Mouse (Mus musculus) 3T3-L1 (cell line): ENCODE measurements at regions not wholly inside any gene's neighbourhood (a gene's known extent, or its start where the extent isn't known, plus 50 kb on each side); places are given as distances from the start of the nearest gene placed in this dataset.
A peak's percentile ranks its signal among the peaks of the same experiment; 100 is the strongest.

Source experiments
- DNase-seq: peaks from one replicate; pipeline ENCODE4 v3.0.0-alpha.2; 2015; ENCODE audit warnings: low read depth, low spot score

GRCm38 (mm10) chr1:43247609-43248008, 50.8 kb upstream of the Fhl2 start:
- no peak for DNase-seq

GRCm38 (mm10) chr1:43250281-43250680, 53.5 kb upstream of the Fhl2 start:
- DNase-seq, result no peak

- DNase-seq, result no peak
Measured at GRCm38 (mm10) chr1:43251356-43251755, 54.6 kb upstream of the Fhl2 start.

- no peak for DNase-seq
Measured at GRCm38 (mm10) chr1:43254129-43254528, 57.3 kb upstream of the Fhl2 start.

- DNase-seq, result peak; percentile 91
Measured at GRCm38 (mm10) chr1:43256078-43256477, 59.3 kb upstream of the Fhl2 start.

- DNase-seq, result no peak
Measured at GRCm38 (mm10) chr1:43257909-43258308, 61.1 kb upstream of the Fhl2 start.

- DNase-seq, result peak; percentile 93
Measured at GRCm38 (mm10) chr1:43259841-43260240, 63.1 kb upstream of the Fhl2 start.

- peak; percentile 83 for DNase-seq
Measured at GRCm38 (mm10) chr1:43260491-43260890, 63.7 kb upstream of the Fhl2 start.

- peak; percentile 93 for DNase-seq
Measured at GRCm38 (mm10) chr1:43264407-43264889, 67.7 kb upstream of the Fhl2 start.

GRCm38 (mm10) chr1:43265699-43266455, 69.1 kb upstream of the Fhl2 start:
- peak; percentile 42 for DNase-seq

- DNase-seq, result peak; percentile 65
Measured at GRCm38 (mm10) chr1:43269685-43270084, 72.9 kb upstream of the Fhl2 start.

- no peak for DNase-seq
Measured at GRCm38 (mm10) chr1:43273236-43273868, 76.6 kb upstream of the Fhl2 start.

- no peak for DNase-seq
Measured at GRCm38 (mm10) chr1:43291736-43292135, 95.0 kb upstream of the Fhl2 start.

- no peak for DNase-seq
Measured at GRCm38 (mm10) chr1:43292561-43292960, 95.8 kb upstream of the Fhl2 start.

- no peak for DNase-seq
Measured at GRCm38 (mm10) chr1:43294221-43295012, 97.6 kb upstream of the Fhl2 start.

- DNase-seq, result no peak
Measured at GRCm38 (mm10) chr1:43297579-43297978, 100.8 kb upstream of the Fhl2 start.

- DNase-seq, result no peak
Measured at GRCm38 (mm10) chr1:43298746-43299145, 102.0 kb upstream of the Fhl2 start.

GRCm38 (mm10) chr1:43299490-43300302, 102.9 kb upstream of the Fhl2 start:
- peak; percentile 82 for DNase-seq

- DNase-seq, result no peak
Measured at GRCm38 (mm10) chr1:43300676-43301075, 103.9 kb upstream of the Fhl2 start.

GRCm38 (mm10) chr1:43301866-43302571, 105.2 kb upstream of the Fhl2 start:
- no peak for DNase-seq

GRCm38 (mm10) chr1:43302657-43303056, 105.9 kb upstream of the Fhl2 start:
- DNase-seq, result peak; percentile 30
